Mouse (Mus musculus) spleen, postnatal 10 days (tissue): ENCODE measurements around the gene Nlrc5.

Experiments used
- DNase-seq, 2 experiments: peaks; one replicate each; pipeline ENCODE4 v3.0.0; 2021 to 2022; ENCODE audit warnings: low spot score in 2 of 2

Gene Nlrc5

GRCm38 (mm10) chr8:94566446-94567158 is 132.4 kb downstream of the Nlrc5 start:
- no peak for DNase-seq

DNA sequence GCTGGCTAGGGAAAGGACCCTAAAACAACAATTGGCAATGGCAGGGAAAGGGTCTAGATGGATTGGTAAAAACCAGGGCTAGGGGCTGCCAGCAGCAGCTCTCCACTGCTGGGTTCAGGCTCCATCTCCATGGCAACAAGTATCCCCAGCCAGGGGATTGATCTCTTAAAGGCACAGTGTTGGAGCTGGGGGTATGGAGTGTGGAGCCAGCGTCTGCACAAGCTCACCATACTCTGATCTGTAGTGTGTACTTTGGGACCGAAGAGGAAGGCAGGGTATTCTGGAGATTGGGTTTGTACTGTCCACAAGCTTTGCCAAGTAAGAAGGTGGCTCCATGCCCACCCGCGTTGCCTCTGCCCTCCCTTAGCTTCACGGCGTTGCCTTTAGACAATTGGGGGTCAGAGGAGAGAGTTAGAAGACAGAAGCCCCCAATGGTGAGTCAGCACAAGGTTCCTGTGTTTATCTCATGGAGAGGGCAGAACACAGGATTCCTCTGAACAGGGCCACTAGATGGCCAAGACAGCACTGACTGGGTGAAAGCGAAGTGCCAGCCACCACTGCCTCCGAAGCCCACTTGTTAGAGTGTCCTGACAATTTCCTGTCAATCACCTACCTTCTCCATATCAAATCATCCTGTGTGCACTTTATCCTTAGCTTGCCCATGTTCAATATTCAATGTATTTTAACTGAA is 133.1 kb downstream of the Nlrc5 start:
- no peak for DNase-seq

DNA sequence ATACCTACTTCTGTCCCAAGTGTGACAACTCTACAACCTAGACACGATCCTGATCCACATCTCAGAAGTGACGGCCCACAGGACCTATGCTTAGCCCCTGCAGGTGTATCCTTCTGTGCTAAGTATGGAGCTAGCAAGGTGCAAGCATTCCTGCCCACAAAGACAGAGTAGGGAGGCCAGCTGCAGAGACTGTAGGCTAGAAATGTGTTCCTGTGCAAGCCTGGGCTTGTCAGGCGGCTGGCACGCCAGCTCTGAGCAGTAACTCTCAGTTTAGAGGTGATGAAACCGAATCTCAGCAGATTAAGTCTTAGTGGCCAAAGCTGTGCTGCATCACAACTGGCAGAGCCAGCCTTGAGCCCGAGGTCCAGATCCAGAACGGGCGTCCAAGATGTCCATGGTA is 133.9 kb downstream of the Nlrc5 start:
- no peak for DNase-seq

- DNase-seq: no peak
Measured at GRCm38 (mm10) chr8:94569419-94569818, 135.3 kb downstream of the Nlrc5 start.

DNA sequence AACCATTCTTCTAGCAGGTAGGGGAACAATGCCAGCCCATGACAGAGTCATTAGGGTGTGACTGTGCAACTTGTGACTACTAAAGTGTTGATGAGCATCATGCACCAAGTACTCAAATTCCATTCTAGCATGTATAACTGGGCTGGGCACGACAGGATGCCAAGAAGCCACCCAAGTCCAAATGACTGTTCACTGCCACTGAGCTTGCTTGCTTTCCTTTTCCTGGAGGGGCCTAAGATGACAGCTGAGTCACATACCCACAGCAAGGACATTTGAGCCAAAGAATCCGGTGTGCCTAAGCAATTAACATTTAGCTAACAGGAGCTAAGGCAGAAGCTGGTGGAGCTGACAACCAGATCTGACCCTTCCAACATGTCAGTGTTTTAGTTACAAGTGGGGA is 137.7 kb downstream of the Nlrc5 start:
- DNase-seq: no peak

GRCm38 (mm10) chr8:94574159-94574907 is 140.2 kb downstream of the Nlrc5 start:
- no peak for DNase-seq

- no peak for DNase-seq
Measured at GRCm38 (mm10) chr8:94575148-94575547, 141.0 kb downstream of the Nlrc5 start.
